Mouse (Mus musculus): ENCODE data around the gene Hdgfl2. TPM values are rescaled to one million over a fixed set of nuclear protein-coding genes. Genes with fewer than 3 reads are reported as not detected.

Gene Hdgfl2
- 59.6 and 72.1 TPM in 2 replicates for total RNA-seq (2014; rRNA removed)
- 120 and 123 TPM in 2 replicates for polyA plus RNA-seq (2015; fragmentation: Nextera tagmentation; extraction: Ambion mirVana)

DNA sequence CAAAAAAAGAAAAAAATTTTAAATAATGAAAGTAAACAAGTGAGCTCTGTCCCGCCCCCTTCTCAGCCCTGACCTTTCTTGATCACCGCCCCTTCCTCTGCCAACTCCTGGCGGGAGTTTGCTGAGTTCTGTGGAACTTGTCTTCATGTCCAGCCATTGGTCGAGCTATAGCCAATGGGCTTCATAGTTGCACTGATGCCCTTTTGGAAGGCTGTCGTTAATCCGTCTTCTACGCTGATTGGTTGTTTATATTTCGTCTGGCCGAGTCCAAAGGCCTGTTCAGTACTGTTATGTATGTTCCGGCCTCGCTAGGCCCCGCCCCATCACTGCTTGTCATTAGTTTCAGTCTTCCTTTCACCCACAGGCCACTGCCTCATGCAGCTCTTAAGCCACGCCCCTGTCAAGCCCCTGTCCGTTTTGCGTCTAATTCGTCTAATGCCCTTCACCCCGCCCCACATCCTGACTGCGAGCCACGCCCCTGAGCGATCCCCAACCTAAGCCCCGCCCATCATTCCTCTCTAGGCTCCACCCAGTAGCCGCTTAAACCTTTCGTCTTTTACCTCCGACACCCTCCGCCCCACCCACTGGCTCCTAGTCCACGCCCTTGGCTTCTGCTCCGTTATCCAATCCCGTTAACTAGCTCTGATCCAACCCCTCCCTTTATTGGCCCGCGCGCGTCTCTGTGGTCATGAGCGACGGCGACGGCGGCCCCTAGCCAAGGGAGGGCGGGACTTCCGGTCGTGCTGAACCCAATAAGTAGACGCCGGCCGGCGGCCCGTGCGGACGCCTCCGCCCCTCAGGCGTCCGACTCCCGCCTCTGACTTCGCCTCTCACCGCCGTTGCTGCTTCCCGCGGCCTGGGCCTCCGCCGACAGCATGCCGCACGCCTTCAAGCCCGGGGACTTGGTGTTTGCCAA is at the start of gene Hdgfl2:
Hdgfl2 (plus strand) TSS at position 755 of the 916 bp plus-strand sequence.
- no peaks in the 10 kb centered on the region for H3K9me3 ChIP-seq (ENCODE audit: low read length)
- H3K27me3 ChIP-seq (ENCODE audit: insufficient read depth, low read length), result no peaks in the 10 kb centered on the region
- peak within 1 kb of the TSS; percentile 98 for H3K4me3 ChIP-seq (ENCODE audit: low read depth, low read length)
- H3K9ac ChIP-seq (replicated peaks; ENCODE audit: low read length, poor library complexity, severe bottlenecking), result peak within 1 kb of the TSS; percentile 81
- peak within 1 kb of the TSS; percentile 98 for H3K4me2 ChIP-seq (ENCODE audit: low read depth, low read length, poor library complexity, severe bottlenecking)
- peak within 1 kb of the TSS; percentile 75 for H3K27ac ChIP-seq (ENCODE audit: low read depth, low read length)
- peaks cover 22% of the 10 kb centered on the region for H3K4me1 ChIP-seq (ENCODE audit: insufficient read depth, low read length)
- ATAC-seq (ENCODE audit: low FRiP score) (peak; percentile 93), DNase-seq (ENCODE audit: low spot score) (peak; percentile 100)
- no peak for TF ChIP-seq CTCF (IDR thresholded peaks at IDR 0.05)
- WGBS, result under 1% methylated on average over 61 of the region's 61 CpGs
- no peaks in the 10 kb centered on the region for H3K36me3 ChIP-seq (ENCODE audit: insufficient read depth, low read length)

DNA sequence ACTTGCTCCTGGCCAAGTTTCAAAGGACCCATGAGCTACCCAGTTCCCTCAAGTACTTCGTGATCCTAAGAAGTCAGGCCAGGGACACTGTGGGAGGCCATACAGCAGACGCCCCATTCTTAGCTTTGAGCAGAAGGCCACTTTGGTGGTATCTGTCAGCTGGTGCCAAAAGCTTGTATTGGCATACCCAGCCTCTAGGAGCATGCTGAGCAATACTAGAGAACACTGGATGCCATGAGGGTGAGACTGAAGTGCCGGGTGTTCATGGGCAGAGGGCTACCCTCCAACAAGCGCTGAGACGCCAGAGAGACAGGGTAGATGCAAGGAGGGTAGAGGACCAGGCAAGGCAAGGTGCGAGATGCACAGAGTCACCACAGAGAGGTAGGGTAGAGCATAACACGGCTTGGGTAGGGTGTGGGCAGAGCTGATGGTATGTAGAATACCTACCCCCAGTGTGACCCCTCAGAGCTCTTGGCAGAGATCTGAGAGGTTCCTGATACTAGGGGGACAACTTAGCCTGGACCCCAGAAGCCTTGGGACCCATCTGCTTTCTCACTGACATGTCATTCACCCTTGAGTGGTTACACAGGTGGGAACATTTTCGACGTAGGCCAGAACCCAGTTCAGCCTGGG is 49.1 kb upstream of the Hdgfl2 start:
- Histone ChIP-seq H3K4me2 (ENCODE audit: low read depth, low read length, poor library complexity, severe bottlenecking) (no peak overlapping the region), H3K4me1 (ENCODE audit: insufficient read depth, low read length) (peaks cover 2% of the 10 kb centered on the region; the same call in 1 of the 2 replicates), H3K27ac (ENCODE audit: low read depth, low read length) (no peak overlapping the region), H3K9me3 (ENCODE audit: low read length) (no peaks in the 10 kb centered on the region), H3K4me3 (ENCODE audit: low read depth, low read length) (no peak overlapping the region), H3K27me3 (ENCODE audit: insufficient read depth, low read length) (no peaks in the 10 kb centered on the region), H3K9ac (replicated peaks; ENCODE audit: low read length, poor library complexity, severe bottlenecking) (no peak overlapping the region), H3K36me3 (ENCODE audit: insufficient read depth, low read length) (peaks cover 24% of the 10 kb centered on the region)
- WGBS, result 83% methylated on average over 9 of the region's 9 CpGs
- DNase-seq (ENCODE audit: low spot score) (no peak), ATAC-seq (ENCODE audit: low FRiP score) (no peak)
- no peak for TF ChIP-seq CTCF (IDR thresholded peaks at IDR 0.05)

DNA sequence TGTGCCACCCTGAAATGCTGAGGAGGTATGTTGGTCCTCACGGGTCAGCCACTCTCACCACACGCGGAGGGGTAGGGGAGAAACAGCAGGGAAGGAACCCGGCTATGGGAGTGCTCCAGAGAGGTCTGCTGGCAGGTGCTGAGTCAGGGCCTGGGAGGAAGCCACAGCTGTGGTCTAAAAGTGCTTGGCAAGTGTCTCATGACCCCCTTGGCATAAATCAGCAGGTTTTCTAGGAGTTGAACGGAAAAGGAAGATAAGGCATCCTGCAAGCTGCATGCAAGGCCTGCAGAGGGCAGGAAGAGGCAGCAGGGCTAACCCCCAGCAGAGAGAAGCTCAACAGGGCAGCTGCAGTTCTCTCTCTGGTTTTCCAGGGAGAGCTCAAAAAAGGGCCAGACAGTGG is 48.5 kb upstream of the Hdgfl2 start:
- Histone ChIP-seq H3K4me2 (ENCODE audit: low read depth, low read length, poor library complexity, severe bottlenecking) (no peak overlapping the region), H3K9me3 (ENCODE audit: low read length) (no peaks in the 10 kb centered on the region), H3K27ac (ENCODE audit: low read depth, low read length) (no peak overlapping the region), H3K27me3 (ENCODE audit: insufficient read depth, low read length) (no peaks in the 10 kb centered on the region), H3K4me3 (ENCODE audit: low read depth, low read length) (no peak overlapping the region), H3K4me1 (ENCODE audit: insufficient read depth, low read length) (peaks cover 2% of the 10 kb centered on the region; the same call in 1 of the 2 replicates), H3K9ac (replicated peaks; ENCODE audit: low read length, poor library complexity, severe bottlenecking) (no peak overlapping the region), H3K36me3 (ENCODE audit: insufficient read depth, low read length) (peaks cover 22% of the 10 kb centered on the region)
- TF ChIP-seq CTCF (IDR thresholded peaks at IDR 0.05), result peak; percentile 23; the same call in 1 of the 2 replicates
- DNase-seq (ENCODE audit: low spot score) (no peak), ATAC-seq (ENCODE audit: low FRiP score) (no peak)
- WGBS, result 62% methylated on average over 5 of the region's 5 CpGs

DNA sequence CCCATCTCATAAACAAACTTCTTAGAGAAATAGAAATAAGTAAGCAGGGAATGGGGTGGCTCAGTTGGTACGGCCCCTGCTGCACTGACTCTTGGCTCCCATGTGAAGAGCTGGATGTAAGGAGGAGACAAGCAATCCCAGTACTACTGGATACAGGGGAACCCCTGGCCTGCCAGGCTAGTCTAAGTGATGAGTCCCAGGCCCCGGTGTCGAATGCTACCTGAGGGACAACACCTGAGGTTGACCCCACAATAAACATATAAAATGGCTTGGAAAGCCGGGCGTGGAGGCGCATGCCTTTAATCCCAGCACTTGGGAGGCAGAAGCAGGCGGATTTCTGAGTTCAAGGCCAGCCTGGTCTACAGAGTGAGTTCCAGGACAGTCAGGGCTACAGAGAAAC is 48.0 kb upstream of the Hdgfl2 start:
- no peak for DNase-seq (ENCODE audit: low spot score)
- H3K36me3 ChIP-seq (ENCODE audit: insufficient read depth, low read length), result peaks cover 21% of the 10 kb centered on the region
- no peak for TF ChIP-seq CTCF (IDR thresholded peaks at IDR 0.05)
- H3K4me1 ChIP-seq (ENCODE audit: insufficient read depth, low read length), result peaks cover 2% of the 10 kb centered on the region; the same call in 1 of the 2 replicates
- H3K4me3 ChIP-seq (ENCODE audit: low read depth, low read length), result no peak overlapping the region
- no peaks in the 10 kb centered on the region for H3K9me3 ChIP-seq (ENCODE audit: low read length)
- no peaks in the 10 kb centered on the region for H3K27me3 ChIP-seq (ENCODE audit: insufficient read depth, low read length)
- no peak overlapping the region for H3K27ac ChIP-seq (ENCODE audit: low read depth, low read length)
- no peak overlapping the region for H3K4me2 ChIP-seq (ENCODE audit: low read depth, low read length, poor library complexity, severe bottlenecking)
- ATAC-seq (ENCODE audit: low FRiP score), result no peak
- H3K9ac ChIP-seq (replicated peaks; ENCODE audit: low read length, poor library complexity, severe bottlenecking), result no peak overlapping the region
- whole genome bisulfite sequencing, result 94% methylated on average over 7 of the region's 7 CpGs

DNA sequence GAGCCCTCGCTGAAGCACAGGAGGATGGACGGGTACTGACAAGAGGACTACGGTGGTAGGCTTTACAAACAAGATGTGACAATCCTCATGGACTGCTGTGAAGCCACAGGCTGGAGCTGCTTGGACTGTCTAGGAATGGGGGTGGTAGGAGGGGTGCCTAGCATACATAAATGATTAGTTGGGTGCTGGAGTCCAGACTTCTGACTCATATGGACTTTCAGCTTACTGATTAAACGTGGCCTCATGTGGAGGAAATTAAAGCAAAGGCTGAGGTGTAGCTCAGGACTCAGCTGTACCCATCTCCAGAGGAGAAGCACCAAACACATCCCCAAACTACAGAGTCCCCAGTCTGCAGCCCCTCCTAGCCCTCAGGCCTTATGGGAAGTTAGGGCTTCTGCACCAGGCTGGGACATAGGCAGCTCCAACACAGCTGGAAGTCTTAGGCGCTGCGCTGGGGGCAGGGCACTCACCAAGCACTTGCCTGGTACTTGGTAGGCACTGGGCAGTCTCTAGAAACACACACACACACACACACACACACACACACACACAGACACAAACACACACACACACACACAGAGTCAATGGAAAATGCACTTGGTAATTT is 47.2 kb upstream of the Hdgfl2 start:
- DNase-seq (ENCODE audit: low spot score), result no peak
- no peak overlapping the region for H3K4me2 ChIP-seq (ENCODE audit: low read depth, low read length, poor library complexity, severe bottlenecking)
- 73% methylated on average over 6 of the region's 6 CpGs for WGBS
- no peak overlapping the region for H3K4me3 ChIP-seq (ENCODE audit: low read depth, low read length)
- no peak overlapping the region for H3K9ac ChIP-seq (replicated peaks; ENCODE audit: low read length, poor library complexity, severe bottlenecking)
- no peak overlapping the region for H3K27ac ChIP-seq (ENCODE audit: low read depth, low read length)
- no peak for TF ChIP-seq CTCF (IDR thresholded peaks at IDR 0.05)
- H3K36me3 ChIP-seq (ENCODE audit: insufficient read depth, low read length), result peaks cover 21% of the 10 kb centered on the region
- no peak for ATAC-seq (ENCODE audit: low FRiP score)
- H3K9me3 ChIP-seq (ENCODE audit: low read length), result no peaks in the 10 kb centered on the region
- peaks cover 2% of the 10 kb centered on the region; the same call in 1 of the 2 replicates for H3K4me1 ChIP-seq (ENCODE audit: insufficient read depth, low read length)
- no peaks in the 10 kb centered on the region for H3K27me3 ChIP-seq (ENCODE audit: insufficient read depth, low read length)
